Mouse (Mus musculus) C2C12 (cell line): ENCODE results near the gene Mturn. TPM values are rescaled to one million over a fixed set of nuclear protein-coding genes. Genes with fewer than 3 reads are reported as not detected.

ENCODE experiments used
- H3K27me3 ChIP-seq: one replicate; pipeline ENCODE4 v1.6.1; 2011; ENCODE audit not compliant: control insufficient read depth, insufficient read depth, insufficient read length
- H3K36me3 ChIP-seq: one replicate; pipeline ENCODE4 v1.6.1; 2011; ENCODE audit not compliant: control insufficient read depth, insufficient read depth
- H3K4me3 ChIP-seq: one replicate; pipeline ENCODE4 v1.5.1; 2011; ENCODE audit warnings: mild to moderate bottlenecking, control low read depth; ENCODE audit not compliant: poor library complexity, insufficient read depth, severe bottlenecking
- H3K79me2 ChIP-seq: one replicate; pipeline ENCODE4 v1.6.1; 2011; ENCODE audit not compliant: control insufficient read depth, insufficient read depth
- H3K79me3 ChIP-seq: one replicate; pipeline ENCODE4 v1.6.1; 2011; ENCODE audit warnings: low read depth, control low read depth
- H3ac ChIP-seq: one replicate; pipeline ENCODE3; 2011; ENCODE audit warnings: low read depth; ENCODE audit not compliant: control insufficient read depth, insufficient read length
- CEBPB ChIP-seq: IDR thresholded peaks from one replicate; pipeline ENCODE4 v1.6.1; 2011; ENCODE audit warnings: low read depth, mild to moderate bottlenecking, control low read depth, moderate library complexity
- CTCF ChIP-seq: IDR thresholded peaks from one replicate; pipeline ENCODE4 v1.5.1; 2011; ENCODE audit not compliant: control insufficient read depth, insufficient read depth, insufficient read length
- FOSL1 ChIP-seq: IDR thresholded peaks from one replicate; pipeline ENCODE4 v1.8.0; 2011; ENCODE audit warnings: mild to moderate bottlenecking, low read length; ENCODE audit not compliant: poor library complexity, insufficient read depth, severe bottlenecking
- MAX ChIP-seq: IDR thresholded peaks from one replicate; pipeline ENCODE4 v1.6.1; 2011; ENCODE audit warnings: mild to moderate bottlenecking, control low read depth
- MYOD1 ChIP-seq: IDR thresholded peaks from one replicate; pipeline ENCODE4 v1.6.1; 2011; ENCODE audit warnings: low read depth; ENCODE audit not compliant: control insufficient read depth, insufficient read length
- MYOG ChIP-seq: IDR thresholded peaks from one replicate; pipeline ENCODE4 v1.6.1; 2011; ENCODE audit not compliant: control insufficient read depth, insufficient read length; ENCODE audit errors: extremely low read depth
- USF1 ChIP-seq: IDR thresholded peaks from one replicate; pipeline ENCODE4 v1.6.1; 2011; ENCODE audit warnings: low read depth, mild to moderate bottlenecking, control low read depth, moderate library complexity
- polyA plus RNA-seq: library from polyadenylated mRNA; unstranded; fragments of >200 nt; fragmentation: generic; extraction: Trizol; gene quantifications from one replicate; pipeline ENCODE4 v1.2.1, GENCODE M21; 2012; ENCODE audit warnings: missing spikeins

The Mturn gene
- polyA plus RNA-seq, 1 experiment: 1.3 TPM

DNA sequence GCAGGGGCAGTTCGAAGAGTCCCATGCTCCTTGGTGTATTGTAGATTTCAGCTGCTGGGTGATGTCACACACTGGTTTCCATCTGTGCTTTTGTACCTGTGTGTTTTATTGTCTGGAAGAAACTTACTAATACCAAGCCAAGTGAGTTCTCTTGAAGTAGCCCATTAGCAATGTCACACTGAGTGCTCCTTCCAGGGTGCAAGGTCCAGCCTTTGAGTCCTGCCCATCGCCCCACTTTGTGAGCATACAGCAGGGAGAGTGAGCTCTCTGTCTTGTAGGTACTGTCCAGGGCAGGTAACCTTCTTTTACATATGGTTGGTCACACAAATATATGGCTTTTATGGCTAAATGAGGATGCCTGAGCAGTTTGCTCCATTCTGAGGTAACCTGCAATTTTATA is 19.1 kb downstream of the Mturn start:
- Histone ChIP-seq H3ac (no peak overlapping the region), H3K27me3 (no peaks in the 10 kb centered on the region), H3K36me3 (no peaks in the 10 kb centered on the region), H3K79me2 (no peaks in the 10 kb centered on the region), H3K79me3 (no peaks in the 10 kb centered on the region), H3K4me3 (no peak overlapping the region)
- TF ChIP-seq USF1: no peak

DNA sequence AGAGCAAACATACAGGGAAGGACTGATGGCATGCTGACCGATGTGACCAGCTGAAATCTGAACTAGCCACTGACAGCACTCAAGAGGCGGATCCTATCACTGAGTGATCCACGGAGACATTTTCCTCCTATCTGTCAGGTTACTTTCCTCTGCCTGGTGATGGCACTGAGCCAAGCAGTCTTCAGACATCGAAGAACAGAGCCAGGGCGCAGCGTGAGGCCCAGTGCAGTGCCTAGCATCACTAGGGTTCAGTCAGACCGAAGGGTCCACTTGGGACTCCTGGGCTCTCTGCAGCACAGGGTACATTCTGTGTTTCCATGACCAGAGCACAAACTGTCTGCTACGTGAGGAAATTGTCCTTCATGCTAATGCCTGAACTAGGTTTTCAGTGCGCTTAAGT is 20.5 kb downstream of the Mturn start:
- TF ChIP-seq MAX (no peak), USF1 (no peak), CTCF (no peak), MYOD1 (no peak), CEBPB (no peak), FOSL1 (no peak), MYOG (no peak)
- no peak overlapping the region for H3ac ChIP-seq

DNA sequence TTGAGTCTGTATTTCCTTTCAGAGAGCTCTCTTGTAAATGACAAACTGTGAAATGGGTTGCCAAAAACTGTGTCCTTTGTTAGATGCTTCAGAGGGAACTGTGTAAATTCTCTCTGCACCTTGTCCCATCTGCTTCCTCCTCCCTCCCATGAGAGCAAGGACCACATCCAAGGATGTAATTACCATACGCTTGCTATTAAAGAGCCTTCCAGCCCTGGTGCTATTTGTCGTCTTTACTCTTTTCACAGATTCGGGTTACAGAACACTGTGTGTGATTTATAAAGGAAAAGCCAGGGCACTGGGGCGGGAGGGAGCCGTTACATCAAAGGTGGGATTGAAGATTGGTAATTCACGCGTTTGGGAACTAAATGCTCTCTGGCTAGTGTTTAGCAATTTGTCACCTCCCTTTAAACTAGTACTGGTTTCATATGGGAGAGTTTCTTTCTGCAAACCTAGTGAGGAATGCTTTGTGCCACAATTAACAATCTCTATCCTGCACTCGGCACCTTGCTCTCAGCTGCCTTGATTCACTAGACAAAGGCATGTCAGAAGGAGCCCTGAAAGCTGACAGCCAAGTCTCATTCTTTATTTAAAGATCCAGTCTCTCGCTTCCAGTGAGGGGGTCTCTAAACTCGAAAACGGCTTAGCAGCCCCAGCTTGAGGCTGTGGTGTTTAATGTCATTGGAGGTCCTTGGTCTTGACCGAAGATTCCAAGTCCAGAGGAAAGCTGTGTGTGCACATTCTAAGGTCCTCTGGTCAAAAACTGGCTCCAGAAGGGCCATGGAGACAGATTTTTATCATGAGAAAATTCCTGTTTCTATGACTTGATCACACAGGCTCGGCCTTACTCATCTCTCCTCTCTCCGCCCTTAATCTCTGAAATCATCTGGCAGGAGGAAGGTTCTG is 22.5 kb downstream of the Mturn start:
- no peaks in the 10 kb centered on the region for H3K36me3 ChIP-seq
- no peaks in the 10 kb centered on the region for H3K79me3 ChIP-seq
- H3K4me3 ChIP-seq: no peak overlapping the region
- no peaks in the 10 kb centered on the region for H3K79me2 ChIP-seq
- TF ChIP-seq MYOG (no peak), CEBPB (no peak), USF1 (no peak), MAX (no peak), FOSL1 (no peak), MYOD1 (no peak), CTCF (no peak)
- no peaks in the 10 kb centered on the region for H3K27me3 ChIP-seq
- no peak overlapping the region for H3ac ChIP-seq

More for the DNA sequence above, 20.5 kb downstream of the Mturn start:
- H3K79me2 ChIP-seq: no peaks in the 10 kb centered on the region
- no peaks in the 10 kb centered on the region for H3K36me3 ChIP-seq
- no peak overlapping the region for H3K4me3 ChIP-seq
- no peaks in the 10 kb centered on the region for H3K27me3 ChIP-seq
- no peaks in the 10 kb centered on the region for H3K79me3 ChIP-seq

DNA sequence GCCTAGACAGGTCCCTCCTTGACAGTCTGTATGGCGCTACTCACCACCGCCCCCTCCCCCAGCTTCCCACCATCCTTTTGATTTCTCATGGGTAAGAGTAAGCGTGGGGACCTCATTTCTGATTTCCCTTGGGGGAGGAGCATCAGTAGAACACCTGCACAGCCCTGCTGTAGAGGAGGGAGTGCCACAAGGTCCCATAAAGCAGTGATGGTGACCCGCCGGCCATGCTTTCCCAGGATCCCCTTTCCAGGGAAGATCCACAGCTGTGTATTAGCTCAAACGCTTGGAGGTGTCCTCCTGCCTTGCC is 23.1 kb downstream of the Mturn start:
- Histone ChIP-seq H3K79me2 (no peaks in the 10 kb centered on the region), H3ac (no peak overlapping the region), H3K27me3 (no peaks in the 10 kb centered on the region), H3K79me3 (no peaks in the 10 kb centered on the region), H3K36me3 (no peaks in the 10 kb centered on the region), H3K4me3 (no peak overlapping the region)
- TF ChIP-seq CTCF (no peak), MAX (no peak), USF1 (no peak), CEBPB (no peak), MYOG (no peak), MYOD1 (no peak), FOSL1 (no peak)

DNA sequence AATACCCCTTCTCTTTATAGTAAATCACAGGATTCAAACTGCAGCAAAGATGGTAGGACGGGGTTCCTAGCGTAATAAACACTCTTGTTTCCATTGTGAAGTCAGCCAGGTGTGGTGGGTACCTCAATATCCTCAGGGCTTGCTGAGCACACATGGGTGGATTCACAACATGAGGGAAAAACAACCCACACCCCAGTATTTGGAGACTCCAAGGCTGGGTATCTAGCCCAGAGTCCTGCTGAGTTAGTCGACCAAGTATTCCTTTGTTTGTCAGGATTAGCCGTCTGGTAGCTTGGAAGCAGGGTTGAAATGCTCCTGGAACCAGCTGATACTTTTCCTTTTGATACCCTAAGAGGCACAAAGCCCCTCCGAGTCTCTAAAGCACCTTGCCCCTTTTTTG is 23.4 kb downstream of the Mturn start:
- no peak overlapping the region for H3ac ChIP-seq
- no peaks in the 10 kb centered on the region for H3K79me2 ChIP-seq
- H3K4me3 ChIP-seq: no peak overlapping the region
- TF ChIP-seq MAX (no peak), MYOD1 (no peak), MYOG (no peak), CTCF (no peak), CEBPB (no peak), FOSL1 (no peak), USF1 (no peak)
- H3K79me3 ChIP-seq: no peaks in the 10 kb centered on the region
- H3K27me3 ChIP-seq: no peaks in the 10 kb centered on the region
- H3K36me3 ChIP-seq: no peaks in the 10 kb centered on the region

DNA sequence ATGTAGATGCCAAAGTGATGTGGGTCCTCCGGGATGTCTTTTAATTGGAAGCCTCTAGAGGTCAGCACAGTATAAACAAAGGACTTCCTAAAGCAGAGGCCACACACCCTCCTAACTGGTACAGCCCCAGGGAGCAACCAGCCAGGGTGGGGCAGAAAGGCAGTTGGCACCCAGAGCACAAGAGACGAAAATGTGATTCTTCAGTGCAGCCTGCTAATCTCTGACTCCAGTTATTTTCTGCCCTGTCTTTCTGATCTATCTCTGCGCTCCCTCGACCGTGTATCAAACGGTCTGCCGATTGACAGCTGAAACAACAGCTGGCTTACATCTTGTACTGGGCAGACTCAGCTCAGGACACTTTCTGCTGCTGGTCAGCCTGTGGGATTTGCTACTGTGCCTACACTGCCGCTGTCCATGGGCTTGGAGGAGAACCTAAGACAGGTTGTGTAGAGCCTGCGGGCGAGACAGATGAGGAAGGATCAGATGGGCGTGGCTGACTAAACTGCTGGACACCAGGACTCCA is 24.0 kb downstream of the Mturn start:
- Histone ChIP-seq H3ac (peak overlapping the region; percentile 28), H3K36me3 (no peaks in the 10 kb centered on the region), H3K27me3 (no peaks in the 10 kb centered on the region), H3K79me3 (no peaks in the 10 kb centered on the region), H3K4me3 (no peak overlapping the region), H3K79me2 (no peaks in the 10 kb centered on the region)
- peak; percentile 78 for TF ChIP-seq MYOD1
- TF ChIP-seq CTCF: no peak
